Mouse (Mus musculus) kidney, adult 8-10 months (tissue): Measurements from ENCODE around the gene Ndufaf3.
"Not testable (repeated sequence)": the region's sequence is repeated elsewhere in the genome, so short reads cannot be mapped to it uniquely, and the experiment has no call there.

Experiments used
- DNase-seq, 2 experiments: peaks; one replicate each; pipeline ENCODE4 v3.0.0; 2022

Gene Ndufaf3

DNA sequence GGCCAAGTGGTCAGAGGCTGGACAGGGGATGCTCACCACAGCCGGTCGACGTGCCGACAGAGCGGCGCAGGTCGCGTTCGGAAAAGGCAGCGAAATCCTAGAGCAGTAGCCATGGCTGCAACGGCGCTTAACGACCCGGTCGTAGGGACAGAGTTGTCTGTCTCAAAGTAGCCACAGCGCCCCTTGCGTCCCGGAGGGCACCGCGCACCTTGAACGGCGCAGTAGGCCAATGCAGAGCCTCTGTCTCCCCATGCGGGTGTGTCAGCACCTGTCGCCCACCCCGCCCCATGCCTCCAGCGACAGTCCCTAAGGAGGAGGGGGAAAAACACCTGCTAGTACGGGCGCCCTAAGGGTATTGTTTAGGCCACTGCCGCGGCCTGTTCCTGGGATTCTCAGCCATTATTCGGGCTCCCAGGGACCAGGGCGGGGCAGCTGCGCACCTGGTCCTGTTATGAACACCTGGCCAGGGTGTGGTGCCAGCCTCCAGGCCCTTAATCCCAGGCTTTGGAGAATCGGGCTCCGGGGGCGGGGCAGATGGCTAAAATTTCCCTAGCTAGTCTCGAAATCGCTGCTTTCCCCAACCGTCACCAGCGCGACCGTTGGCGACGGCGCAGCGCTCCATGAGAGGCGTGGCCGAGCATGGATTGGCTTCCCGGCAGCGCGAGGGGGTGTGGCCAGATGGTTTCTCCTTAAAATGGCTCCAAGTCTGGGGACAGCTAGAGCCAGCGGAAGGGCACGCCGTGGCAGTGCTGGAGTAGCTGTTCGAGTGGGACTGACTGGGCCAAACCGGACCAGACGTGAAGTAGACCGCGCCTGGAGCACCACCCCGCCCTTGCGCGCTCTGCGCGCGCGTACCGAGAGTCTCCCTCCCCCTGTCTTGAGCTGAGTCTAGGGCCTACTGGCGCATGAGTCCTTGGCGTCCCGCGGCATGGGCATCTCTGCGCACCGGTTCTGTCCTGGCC is at the start of gene Ndufaf3:
Gene Ndufaf3, minus strand, starts transcription at position 620 of the 962 bp plus-strand sequence.
- DNase-seq, result peak; percentile 96 to 97

DNA sequence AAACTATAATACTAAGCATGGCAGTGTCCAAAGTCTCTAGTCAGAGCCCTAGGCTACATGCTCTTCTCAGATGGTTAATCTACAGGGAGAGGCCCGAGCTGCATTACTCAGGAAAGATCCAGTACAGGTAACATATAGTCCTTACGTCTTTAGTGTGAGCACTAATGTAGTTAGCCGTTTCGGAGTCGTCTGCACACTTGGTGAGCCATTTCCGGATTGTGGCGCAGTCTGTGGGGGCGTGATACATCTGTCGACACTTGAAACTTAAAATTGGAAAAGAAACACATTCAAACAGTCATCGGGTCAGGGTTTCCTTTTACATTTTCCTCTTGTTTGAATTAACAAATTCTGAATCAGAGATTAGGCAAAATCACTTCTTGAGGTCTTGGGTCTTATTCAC is 44.3 kb upstream of the Ndufaf3 start:
- no peak for DNase-seq

DNA sequence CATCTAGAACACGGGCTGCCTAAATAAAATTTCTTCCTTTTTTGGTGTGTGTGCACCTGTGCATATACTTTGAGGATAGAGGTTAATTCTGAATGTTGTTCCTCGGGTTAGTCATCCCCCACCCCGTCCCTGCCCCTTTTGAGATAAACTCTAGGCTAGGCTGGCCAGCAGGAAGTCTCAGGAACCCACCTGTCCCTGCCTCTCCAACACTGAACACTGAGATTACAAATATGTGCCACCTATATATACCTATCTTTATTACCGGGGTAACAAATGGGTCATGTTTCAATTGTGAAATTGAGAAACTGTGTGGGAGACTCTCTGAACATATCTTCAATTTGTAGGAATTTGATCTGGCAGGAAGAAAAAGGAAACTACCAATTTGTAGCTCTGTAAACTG is 41.7 kb upstream of the Ndufaf3 start:
- no peak for DNase-seq

DNA sequence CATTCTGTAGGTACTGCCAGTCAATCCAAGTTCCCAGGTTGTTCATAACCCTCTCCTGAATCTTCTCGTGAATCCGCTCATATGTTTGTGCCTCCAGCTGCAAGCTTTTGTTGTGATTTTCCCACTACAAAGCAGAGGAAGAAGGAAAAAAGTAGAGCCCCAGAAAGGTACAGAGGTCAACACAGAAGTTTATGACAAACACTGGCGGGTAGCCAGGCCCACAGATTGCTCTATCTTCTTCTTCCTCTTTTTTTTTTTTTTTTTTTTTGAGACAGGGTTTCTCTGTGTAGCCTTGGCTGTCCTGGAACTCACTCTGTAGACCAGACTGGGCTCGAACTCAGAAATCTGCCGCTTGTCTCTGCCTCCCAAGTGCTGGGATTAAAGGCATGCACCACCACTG is 40.7 kb upstream of the Ndufaf3 start:
- not testable (repeated sequence) for DNase-seq

DNA sequence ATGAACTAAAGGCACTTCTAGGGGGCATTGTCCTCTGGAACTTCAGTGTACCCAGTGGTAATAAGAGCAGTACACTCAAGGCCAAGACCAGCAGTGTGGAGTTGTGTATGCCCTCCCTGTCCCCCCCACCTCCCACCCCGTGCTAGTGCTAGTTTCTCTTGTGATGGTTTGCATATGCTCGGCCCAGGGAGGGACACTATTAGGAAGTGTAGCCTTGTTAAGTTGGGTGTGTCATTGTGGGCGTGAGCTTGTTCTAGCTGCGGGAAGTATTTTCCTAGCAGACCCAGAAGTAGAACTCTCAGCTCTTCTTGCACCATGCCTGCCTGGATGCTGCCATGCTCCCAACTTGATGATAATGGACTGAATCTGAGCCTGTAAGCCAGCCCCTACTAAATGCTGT is 34.8 kb upstream of the Ndufaf3 start:
- DNase-seq, result no peak

DNA sequence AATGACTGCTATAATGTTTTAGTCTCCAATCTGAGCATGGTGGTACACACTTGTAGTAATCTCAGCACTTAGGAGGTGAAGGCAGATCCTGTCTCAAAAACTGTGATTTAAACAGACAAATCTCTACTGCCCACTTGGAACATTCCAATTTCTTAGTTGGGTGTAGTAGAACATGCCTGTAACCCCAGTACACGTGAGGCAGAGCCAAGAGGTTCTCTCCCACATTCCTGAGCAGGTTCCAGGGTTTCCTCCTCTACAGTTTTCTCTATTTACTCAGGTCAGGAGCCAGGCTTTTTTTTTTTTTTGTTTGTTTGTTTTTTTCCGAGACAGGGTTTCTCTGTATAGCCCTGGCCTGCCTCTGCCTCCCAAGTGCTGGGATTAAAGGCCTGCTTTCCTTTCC is 32.8 kb upstream of the Ndufaf3 start:
- DNase-seq, result no peak

DNA sequence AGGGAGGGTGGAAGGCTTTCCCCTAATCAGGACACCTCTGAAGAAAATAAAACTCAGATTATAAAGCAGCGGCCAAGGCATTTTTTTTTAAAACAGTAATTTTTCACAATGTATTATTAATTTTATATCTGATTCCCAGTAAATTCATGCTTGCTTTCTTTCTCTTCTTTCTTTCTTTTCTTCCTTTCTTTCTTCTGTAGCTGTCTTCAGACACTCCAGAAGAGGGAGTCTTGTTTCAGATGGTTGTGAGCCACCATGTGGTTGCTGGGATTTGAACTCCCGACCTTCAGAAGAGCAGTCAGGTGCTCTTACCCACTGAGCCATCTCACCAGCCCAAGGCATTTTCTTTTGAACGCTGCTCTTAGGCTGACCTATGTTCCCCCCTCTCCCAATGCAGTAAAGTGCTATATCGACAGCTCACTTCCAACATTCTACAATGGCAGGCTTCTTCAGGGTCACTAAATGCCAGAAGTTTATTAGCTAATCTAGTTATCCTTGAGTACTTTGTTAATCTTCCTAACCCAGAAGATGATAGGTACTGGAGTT is 31.9 kb upstream of the Ndufaf3 start:
- no peak for DNase-seq

DNA sequence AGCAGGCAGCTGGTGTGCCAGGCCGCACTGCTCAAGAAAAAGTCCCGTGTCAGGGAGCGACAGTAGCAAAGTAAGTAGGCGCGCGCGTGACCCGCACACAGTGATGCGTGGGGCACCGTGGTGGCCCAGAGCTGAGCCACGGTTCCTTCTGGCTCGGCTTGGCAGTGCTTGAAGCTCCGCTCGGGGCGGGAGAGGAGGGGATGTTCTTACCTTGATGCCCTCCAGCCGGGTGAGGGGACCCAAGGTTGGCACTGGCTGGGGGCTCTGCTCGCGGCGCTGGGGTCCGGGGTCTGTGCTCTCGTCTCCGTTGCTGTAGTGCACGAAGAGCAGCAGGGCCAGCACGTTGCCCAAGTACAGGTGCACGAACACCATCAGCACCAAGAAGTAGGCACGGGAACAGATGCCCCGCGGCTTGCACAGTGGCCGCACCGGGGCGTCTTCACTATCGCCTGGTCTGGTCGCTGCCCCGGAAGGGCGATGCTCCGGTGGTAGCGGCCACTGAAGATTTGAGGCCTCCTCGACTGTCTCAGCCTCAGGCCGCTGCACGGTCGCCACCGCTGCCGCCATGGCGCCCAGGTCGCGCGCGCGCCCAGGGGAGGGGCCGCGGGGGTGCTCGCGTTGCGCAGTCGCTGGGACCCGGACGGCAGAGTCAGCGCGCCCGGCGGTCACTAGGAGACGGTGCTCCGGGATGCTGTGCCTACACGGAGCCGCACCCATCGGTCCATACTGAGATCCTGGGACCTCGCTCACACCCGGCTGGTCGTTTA is 29.9 kb upstream of the Ndufaf3 start, which contains the start of gene P4htm:
Gene P4htm, minus strand, starts transcription at position 670 of the 767 bp plus-strand sequence.
- peak in 1 of 2 experiments; percentile 28 for DNase-seq

DNA sequence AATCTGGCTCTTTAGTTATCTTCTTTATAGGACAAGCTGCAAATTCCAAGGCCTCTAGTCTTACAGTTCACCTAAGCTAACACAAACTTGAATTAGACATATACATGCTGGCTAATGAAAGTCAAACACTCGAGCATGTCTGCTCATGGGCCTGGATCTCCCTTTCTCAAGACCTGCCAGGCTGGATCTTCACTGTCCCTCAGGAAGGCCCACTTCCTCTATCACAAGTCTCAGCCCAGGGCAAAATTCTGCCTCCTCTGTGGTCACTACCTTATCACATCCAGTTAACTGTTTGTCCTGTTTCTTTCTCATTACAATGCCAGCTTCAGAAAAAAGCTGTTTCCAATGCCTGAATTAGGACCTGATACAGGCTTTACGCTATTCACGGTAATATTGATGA is 27.1 kb upstream of the Ndufaf3 start:
- no peak for DNase-seq

DNA sequence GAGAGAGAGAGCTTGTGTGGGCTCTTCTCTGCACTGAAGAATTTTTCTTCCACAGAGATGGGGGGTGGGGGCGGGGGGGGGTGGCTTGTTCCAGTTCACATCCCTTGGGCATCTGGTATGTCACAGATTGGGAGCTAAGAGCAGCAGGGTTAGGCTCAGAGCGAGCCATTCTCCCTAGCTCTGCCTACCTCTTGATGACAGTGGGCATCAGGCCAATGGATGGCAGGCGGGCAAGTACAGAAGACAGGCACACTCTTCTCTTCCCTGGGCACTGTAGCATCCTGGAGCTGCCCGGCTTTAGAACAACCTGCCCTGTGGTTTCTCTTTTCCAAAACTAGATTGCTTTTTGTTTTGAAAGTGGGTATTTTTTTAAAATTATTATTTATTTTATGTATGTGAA is 24.2 kb upstream of the Ndufaf3 start:
- no peak for DNase-seq

DNA sequence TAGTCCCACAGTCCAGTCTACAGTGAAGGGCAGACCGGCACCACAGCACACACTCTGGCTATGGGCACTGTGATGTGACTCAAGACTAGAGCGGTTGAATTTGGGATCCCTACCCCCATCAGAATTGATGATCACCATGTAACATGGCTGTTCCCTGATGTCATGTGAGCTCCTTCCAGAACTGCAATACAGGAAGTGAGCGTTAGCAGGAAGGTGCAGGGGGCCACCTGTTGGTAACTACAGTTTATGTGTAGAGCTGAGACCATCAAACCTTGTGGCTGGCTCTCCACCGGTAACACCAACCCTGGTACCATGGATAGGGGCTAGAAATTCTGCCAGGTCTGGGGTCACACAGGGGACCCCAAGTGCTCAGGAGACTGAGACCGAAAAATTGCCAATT is 22.0 kb upstream of the Ndufaf3 start:
- no peak for DNase-seq

DNA sequence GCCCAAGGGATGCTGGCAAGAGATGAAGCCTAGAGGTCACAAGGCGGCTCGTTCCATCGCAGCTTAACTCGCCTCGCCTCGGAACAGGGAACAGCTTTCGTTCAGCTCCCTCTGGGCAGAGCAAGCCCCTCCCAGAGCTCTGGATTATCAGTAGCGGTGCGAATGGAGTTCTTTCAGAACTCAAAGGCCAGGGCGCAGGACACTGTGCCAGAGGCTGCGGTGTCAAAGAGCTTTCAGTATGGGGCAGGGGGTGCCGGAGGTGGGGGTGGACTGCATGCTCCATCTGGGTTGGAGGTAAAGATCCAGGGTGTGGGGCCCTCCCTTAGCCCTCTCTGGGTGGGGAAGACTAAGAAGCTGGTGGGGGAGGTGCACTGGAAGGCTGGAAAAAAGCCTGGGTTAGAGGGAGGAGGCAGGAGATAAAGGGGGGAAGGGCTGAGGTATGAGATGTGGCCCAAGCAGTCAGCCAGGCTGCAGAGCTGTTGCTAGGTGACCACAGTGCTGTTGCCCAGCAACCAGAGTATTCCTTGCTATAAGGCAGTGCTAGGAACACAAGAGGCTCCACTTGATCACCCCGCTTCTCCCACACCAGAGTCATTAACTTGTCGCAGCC is 20.4 kb upstream of the Ndufaf3 start:
- peak; percentile 49 for DNase-seq

DNA sequence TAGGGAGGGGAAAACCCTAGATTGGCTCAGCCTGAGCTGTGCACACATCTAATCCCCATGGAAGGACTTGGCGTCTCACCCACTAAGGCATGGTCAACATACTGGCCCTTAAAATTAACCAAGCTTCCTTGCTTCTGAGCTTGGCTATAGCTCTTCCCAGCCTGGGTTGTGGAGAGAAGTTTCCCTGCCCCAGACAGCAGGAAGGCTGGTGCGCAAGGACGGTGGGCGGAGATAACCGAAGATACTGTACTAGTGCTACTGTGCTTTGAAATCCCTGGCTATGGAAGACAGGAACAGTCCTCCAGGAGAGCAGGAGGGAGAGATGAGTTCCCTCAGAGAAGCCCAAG is 12.1 kb upstream of the Ndufaf3 start:
- no peak for DNase-seq

DNA sequence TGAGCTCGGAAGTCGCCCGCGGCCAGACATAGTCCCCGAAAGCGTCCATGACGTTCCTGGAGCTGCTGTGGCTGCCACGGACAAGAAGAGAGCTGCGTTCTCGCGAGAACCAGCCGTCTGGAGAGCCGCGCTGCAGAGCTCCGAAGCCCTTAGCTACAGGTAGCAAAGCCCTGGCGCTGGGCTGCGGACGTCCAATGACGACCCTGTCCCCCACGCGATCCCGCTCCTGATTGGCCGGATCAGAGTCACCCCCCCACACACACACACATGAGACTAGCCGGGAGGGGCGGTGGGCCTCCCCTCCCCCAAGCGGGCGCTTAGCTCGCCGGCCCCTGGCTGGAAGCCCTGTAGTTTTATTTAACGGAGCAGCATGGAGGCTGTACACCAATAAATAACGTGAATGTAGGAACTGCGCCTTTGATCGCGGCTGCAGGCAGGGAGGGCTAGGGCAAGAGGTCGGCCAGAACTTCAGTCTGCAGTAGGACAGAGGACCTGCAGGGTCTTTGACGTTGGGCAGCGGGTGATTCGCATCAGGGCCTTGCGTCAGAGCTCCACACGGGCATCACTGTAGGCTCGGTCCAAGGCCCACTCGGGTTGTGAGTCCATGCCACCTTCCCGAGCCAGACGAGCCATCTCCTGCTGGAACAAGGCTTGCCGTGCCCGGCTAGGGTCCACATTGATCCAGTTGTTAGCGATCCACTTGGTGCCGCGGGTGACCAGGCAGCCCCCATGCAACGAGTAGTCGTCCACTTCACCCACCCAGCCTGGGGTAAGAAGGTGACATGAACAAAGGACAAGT is 11.5 kb upstream of the Ndufaf3 start, which contains the start of gene Wdr6:
Gene Wdr6, minus strand, starts transcription at position 195 of the 799 bp plus-strand sequence.
- peak; percentile 94 to 96 for DNase-seq

DNA sequence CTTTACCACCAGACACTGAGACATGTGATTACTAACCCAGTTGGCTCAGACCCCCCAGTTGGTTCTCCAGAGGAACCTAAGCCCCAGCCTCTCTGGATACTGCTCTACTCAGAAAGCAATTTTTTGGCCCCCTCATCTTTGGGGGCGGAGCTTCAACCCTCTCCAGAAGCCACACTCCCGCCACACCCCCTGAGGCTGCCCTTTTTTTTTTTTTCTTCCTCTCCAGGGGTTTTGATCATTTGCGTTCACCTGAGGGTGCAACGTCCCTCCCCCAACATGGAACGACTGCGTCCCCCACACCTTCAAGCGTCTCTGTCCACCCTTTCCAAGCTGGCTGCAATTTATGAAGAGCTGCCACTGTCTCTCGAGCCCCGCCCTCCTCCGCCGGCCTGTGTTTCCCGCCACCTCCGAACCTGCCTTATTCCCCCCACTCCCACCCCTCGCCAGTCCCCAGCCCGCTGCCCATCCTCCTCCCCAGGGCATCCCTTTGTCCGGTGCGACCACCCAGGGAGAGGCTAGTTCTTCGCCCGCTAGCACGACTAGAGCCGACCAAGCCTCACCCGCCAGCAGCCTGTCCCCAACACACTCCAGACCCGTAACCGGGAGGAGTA is 10.8 kb upstream of the Ndufaf3 start:
- peak in 1 of 2 experiments; percentile 54 for DNase-seq

DNA sequence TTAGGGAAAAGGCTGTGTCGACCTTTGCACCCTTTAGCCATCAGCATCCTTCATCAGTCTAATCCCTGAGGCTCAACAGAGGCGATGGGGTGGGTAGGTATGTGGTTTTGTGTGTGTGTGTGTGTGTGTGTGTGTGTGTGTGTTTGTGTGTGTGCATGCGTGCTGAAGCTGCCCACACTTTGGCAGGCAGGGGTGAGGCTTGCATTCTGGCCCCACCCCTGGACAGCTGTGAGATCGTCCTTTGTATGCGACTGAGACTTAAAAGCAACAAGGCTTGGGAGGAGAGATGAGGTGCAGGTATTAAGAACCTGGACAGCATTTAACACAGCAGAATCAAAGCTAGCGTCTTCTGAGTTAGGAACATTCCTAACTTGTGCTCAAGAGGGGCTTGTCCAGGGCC is 9.8 kb upstream of the Ndufaf3 start:
- DNase-seq, result no peak

DNA sequence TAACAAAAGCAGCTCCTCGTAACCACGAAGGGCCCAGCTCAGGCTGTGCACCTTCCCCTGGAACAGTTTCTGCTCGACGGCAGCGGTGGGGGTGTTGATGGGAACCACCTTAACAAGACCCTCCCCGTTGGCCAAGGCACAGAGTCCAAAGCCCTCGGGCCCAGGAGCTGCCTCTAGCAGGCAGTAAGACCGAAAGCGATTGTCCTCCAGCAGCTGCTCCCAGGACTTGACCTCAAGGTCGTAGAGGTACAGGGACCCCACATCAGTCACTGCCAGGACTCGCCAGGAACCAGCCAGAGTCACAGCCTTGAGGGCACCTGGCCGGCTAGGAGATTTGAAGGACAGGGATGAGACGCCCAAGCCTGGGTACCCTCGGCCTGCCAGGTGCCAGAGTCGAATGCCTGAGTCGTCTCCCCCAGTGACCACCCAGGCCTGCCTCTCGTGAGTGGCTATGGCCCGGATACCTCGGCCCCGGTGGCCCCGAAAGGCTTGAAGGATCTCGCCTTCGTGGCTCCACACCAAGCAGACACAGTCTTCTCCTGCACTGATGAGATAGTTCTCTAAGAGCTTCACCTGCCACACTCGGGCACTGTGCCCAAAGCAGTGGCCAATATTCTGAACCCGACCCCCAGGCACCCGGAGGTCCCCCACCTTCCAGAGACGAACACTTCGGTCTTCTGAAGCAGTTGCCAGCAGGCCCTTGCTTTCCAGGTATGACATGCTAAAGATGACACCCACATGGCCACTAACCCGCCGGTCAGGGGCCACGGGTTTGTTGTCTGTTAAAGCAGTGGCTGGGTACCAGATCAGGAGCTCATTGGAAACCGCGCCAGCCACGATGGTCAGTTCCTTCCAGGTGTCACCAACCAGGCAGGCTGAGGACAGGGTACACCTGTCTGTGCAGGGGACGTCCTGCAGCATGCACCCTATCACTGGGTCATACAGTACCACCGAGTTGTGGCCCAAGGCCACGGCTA is 8.4 kb upstream of the Ndufaf3 start:
- DNase-seq, result no peak

DNA sequence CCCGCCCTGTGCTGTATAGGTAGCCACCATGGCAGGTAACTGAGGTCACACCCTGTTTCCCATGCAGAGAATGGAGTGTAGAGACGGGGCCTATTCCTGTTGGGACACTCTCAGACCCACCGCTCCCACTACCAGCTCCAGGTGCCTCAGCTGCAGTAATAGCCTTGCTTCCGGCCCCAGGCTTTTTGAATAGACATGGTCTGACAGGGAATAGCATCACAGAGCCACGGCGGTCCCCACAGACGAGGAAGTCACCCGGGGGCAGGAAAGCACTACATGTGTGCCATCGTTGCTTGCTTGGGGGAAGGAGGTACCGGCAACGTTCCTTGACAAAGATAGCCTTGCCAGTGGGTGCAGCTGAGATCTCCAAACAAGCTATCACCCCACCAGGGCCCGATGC is 7.7 kb upstream of the Ndufaf3 start:
- no peak for DNase-seq

DNA sequence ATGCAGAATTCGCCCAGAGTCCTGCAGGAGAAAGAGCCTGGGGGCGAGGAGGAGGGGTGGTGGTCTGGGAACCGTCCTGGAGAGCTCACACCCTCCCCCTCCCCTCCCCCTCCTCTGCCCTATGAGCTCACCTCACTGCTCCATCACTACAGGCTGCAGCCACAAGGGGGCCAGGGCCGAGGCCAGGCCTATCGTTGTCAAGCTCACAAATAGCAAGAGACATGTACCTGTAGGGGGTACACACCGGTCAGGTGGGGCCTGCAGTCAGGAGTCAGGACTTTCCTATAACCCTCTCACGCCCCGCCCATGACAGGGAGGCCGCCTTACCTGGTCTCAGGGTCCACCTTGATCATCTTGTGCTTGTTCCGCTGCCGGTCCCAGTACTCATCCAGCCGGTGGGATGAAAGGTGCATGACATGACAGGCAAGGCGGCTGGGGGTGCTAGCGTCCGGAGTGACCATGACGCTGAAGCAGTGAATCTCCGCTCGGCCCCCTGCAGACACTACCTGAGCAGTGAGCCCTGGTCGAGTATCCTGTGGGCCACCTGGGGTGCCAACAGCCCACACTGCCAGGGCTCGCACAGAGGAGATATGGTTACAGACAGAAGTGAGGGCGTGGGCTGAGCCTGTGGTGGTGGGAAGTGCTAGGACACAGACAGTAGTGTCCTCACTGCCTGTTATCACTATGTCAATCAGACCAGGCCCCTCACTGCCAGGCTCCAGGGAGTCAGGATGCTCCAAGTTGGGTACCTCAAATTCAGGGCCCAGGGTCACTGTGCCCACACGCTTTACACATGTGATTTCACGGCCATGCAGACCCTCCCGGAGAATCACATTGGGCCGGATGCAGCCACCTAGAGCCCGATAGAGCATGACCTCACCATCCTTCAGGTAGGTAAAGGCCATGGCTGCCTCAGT is 6.8 kb upstream of the Ndufaf3 start:
- DNase-seq, result peak; percentile 57 to 66
